Mouse (Mus musculus): ENCODE data around the gene Numbl. TPM values are rescaled to one million over a fixed set of nuclear protein-coding genes. Genes with fewer than 3 reads are reported as not detected.

Numbl gene
- polyA plus RNA-seq, 1 experiment, result 12.4 TPM

DNA sequence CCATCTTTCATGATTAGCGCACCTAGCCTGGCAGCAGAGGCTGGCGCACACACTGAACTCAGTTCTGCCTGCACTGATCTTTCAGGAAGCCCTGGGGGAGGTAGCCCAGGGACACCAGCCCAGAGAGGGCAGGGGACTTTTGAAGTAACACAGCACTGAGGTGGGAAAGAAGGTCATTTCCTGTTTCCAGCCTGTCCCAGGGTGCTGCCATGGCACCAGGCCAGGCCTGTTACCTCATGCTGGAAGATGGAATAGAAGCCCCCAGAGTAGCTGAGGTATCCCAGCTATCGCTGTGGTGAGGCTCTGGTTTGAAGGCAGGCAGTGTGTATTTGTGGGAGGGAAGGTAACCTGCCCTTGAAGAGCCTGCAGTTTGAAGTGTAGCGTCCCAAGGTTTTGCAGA lies 16.7 kb downstream of the Numbl start:
- TF ChIP-seq GATA1 (IDR thresholded peaks at IDR 0.05; ENCODE audit: low read length), result no peak

GRCm38 (mm10) chr7:27276021-27276420 lies 17.8 kb downstream of the Numbl start:
- no peak for TF ChIP-seq GATA1 (IDR thresholded peaks at IDR 0.05; ENCODE audit: low read length)

GRCm38 (mm10) chr7:27277191-27277590 lies 19.0 kb downstream of the Numbl start:
- TF ChIP-seq GATA1 (IDR thresholded peaks at IDR 0.05; ENCODE audit: low read length), result no peak

- no peak for TF ChIP-seq GATA1 (IDR thresholded peaks at IDR 0.05; ENCODE audit: low read length)
Observed at GRCm38 (mm10) chr7:27281717-27282116, 23.5 kb downstream of the Numbl start.

GRCm38 (mm10) chr7:27282225-27282624 lies 24.0 kb downstream of the Numbl start:
- no peak for TF ChIP-seq GATA1 (IDR thresholded peaks at IDR 0.05; ENCODE audit: low read length)

DNA sequence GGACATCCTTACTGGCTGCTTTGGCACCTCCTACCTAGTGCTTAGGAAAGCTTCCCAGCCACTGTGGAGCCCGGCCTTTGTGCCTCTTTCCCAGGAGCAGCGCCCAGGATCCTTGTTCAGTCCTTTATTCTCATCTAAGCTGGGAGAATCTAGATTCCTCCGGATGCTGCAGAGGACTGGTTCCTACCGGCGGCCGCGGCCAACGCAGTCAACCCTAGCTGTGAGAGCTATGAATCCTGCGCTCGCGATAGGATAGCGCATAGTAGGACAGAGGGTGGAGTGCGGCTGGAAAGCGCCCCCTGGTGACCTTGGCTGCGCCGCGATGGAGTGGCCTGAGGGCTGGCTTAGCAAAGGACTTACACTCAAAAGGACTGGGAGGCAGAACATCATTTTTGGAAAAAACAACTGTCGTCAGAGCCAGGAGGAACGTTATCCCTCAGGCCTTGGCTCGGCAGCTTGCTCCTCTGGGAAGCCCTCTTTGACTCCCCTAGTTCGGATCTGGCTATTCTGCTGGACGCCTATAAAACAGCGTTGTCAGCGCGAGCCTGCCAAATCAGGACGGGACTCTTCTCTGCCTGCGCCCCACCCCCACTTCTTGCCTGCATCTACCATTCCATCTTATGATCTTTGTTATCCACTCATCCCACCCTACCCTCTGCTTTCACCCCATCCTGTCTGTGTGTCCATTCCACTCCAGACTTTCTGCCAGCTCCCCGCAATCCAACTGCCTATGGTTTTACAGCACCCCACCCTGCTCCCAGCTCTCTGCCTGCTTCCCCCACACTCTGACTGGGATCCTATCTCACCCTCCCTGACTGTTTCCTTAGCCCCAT lies 26.8 kb downstream of the Numbl start:
- TF ChIP-seq GATA1 (IDR thresholded peaks at IDR 0.05; ENCODE audit: low read length), result no peak

DNA sequence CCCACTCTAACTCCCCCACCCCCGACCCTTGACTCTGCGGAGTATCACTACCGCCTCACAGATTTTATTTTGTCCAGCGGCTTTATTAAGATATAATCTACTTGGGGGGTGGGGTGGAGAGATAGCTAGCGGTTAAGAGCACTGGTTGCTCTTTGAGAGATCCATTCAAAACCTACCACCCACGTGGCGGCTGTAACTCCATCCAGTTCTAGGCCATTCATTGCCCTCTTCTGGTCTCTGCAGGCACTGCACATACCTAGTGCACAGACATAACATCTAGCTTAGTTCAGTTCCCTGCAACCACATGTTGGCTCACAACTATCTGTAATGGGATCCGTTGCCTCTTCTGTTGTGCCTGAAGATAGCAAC lies 27.4 kb downstream of the Numbl start:
- TF ChIP-seq GATA1 (IDR thresholded peaks at IDR 0.05; ENCODE audit: low read length), result no peak

GRCm38 (mm10) chr7:27288732-27289131 lies 30.5 kb downstream of the Numbl start:
- no peak for TF ChIP-seq GATA1 (IDR thresholded peaks at IDR 0.05; ENCODE audit: low read length)

DNA sequence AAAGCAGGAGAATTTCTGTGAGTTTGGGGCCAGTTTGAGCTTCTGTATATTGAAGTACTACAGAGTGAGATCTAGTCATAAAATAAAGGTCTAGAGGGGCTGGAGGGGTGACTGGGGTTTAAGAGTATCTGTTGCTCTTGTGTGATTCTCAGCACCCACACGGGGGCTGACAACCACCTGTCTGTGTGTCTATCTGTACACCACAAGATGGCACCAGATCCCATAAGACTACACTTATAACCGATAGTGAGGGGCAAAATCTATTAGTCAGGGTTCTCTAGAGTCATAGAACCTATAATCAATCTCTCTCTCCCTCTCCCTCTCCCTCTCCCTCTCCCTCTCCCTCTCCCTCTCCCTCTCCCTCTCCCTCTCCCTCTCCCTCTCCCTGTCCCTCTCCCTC lies 32.3 kb downstream of the Numbl start:
- TF ChIP-seq GATA1 (IDR thresholded peaks at IDR 0.05; ENCODE audit: low read length), result no peak

DNA sequence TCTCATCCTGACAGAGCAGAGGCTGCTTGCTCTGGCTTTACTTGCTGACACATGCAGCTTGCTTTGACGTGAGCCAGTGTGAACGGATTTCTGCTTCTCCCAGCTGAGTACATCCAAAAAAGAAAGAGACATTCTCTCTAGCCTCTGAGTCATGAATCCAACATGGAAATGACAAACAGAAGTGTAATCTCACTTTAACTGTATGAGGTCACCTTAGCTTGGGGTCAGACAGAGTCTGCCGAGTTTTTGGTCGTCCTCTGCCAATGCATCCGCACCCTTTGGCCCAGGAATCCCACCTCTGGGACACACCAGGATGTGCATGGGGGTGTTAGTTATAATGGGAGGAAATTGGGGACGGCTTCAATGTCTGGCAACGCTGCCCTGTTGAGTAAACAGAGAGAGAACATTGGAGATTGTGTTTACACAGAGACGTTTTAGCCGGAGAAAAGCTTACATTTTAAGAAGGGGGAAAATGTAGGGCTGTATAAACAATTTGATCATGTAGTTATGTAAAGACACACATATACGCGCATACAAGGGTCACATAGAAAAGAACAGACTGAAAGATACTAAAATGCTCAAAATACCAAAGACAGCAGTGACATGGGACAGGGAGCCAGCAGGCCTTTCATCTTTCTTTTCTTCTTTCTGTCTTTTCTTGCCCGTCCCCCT lies 33.7 kb downstream of the Numbl start:
- no peak for TF ChIP-seq GATA1 (IDR thresholded peaks at IDR 0.05; ENCODE audit: low read length)

GRCm38 (mm10) chr7:27295956-27296355 lies 37.7 kb downstream of the Numbl start:
- TF ChIP-seq GATA1 (IDR thresholded peaks at IDR 0.05; ENCODE audit: low read length), result no peak

DNA sequence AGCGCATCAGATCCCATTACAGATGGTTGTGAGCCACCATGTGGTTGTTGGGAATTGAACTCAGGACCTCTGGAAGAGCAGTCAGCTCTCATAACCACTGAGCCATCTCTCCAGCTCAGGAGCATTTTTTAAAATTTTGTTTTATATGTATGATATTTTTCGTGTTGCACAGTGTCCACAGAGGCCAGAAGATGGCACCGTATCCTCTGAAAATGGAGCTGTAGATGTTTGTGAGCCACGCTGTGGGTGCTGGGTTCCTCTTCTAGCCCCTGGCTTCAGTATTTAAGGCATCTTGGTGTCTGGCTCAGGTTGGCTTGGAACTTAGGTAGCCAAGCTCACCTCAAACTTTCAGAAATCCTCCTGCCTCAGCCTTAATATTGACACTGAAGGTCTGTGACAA lies 38.3 kb downstream of the Numbl start:
- TF ChIP-seq GATA1 (IDR thresholded peaks at IDR 0.05; ENCODE audit: low read length), result no peak

DNA sequence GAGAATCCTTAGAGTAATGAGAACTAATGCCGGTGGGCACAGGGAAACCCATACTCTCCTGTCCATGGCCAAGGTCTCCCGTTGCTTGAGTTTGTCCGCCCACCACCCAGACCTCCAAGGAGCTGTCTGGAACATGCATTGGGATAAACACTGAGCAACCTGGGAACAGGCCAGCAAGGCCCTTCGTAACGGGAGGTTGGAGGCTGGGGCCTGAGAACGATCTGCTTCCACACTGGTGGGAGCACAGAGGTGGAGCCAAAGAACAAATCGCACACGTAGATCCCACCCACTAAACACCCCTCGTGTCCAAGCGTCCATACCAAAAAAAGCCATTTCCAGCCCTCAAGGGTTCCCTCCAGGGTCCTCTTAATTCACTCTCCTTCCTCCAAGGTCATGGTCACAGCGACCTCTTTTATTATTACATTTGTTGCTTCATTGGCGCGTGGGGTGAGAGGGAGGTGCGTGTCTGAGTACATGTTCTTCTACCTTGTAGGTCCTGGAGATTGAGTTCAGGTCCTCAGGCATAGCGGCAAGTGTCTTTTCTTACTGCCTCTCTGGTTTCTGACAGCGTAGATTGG lies 39.9 kb downstream of the Numbl start:
- TF ChIP-seq GATA1 (IDR thresholded peaks at IDR 0.05; ENCODE audit: low read length), result no peak

DNA sequence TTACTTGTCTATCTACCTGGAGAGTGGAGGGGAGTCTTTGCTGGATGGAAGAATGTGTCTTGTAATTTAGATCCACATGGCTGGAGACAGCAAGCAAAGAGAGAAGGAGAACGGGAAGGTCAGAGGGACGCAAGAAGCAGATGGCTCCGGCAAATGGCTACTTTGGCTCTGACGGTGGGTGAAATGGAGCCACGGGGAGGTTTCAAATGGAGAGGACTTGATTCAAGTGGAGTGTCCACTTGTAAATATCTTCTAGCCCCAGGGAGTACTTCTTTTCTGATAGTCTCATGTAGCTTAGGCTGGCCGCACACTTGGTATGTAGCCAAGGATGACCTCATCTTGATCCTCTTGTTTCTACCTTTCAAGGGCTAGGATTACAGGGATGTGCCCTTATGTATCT lies 40.6 kb downstream of the Numbl start:
- no peak for TF ChIP-seq GATA1 (IDR thresholded peaks at IDR 0.05; ENCODE audit: low read length)

DNA sequence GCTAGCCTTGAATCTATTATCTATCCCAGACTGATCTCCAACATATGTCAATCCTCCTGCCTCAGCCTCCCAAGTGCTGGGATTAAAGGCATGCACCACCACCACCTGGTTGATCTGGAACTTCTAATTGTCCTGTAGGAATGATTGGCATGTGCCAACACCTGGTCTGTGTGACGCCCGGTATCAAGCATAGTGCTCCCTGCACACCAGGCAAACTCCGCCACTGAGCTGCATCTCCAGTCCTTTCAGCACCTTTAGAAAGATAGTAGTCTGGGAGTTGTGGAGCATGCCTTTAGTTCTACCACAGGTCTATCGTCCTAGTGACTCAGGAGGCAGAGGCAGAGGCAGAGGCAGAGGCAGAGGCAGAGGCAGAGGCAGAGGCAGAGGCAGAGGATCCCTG lies 42.1 kb downstream of the Numbl start:
- TF ChIP-seq GATA1 (IDR thresholded peaks at IDR 0.05; ENCODE audit: low read length), result no peak

- no peak for TF ChIP-seq GATA1 (IDR thresholded peaks at IDR 0.05; ENCODE audit: low read length)
Observed at GRCm38 (mm10) chr7:27300801-27301200, 42.6 kb downstream of the Numbl start.

GRCm38 (mm10) chr7:27302172-27302571 lies 43.9 kb downstream of the Numbl start:
- no peak for TF ChIP-seq GATA1 (IDR thresholded peaks at IDR 0.05; ENCODE audit: low read length)
